Mouse (Mus musculus) megakaryocyte, embryonic 14.5 days (primary cell): ENCODE measurements at regions not wholly inside any gene's neighbourhood (a gene's known extent, or its start where the extent isn't known, plus 50 kb on each side); places are given as distances from the start of the nearest gene placed in this dataset.

ENCODE experiments used
- FLI1 ChIP-seq: IDR thresholded peaks from 2 replicates; pipeline ENCODE4 v1.6.1; 2012; ENCODE audit warnings: low read length, inconsistent platforms, mixed read lengths
- GATA1 ChIP-seq: IDR thresholded peaks from 3 replicates; pipeline ENCODE4 v1.6.1; 2012; ENCODE audit warnings: mixed read lengths, low read length, inconsistent platforms, borderline replicate concordance

- TF ChIP-seq GATA1 (no peak), FLI1 (no peak)
These were observed 488.7 kb downstream of the Prss52 start for GRCm38 (mm10) chr14:64592706-64593320.
